Mouse (Mus musculus) T-helper 1 cell (primary cell): ENCODE data around the gene Zcchc24.

ENCODE experiments used
- in situ Hi-C: fragments of 300-600 bp; cut with MboI, MseI; formaldehyde crosslinking; loops from one replicate; pipeline ENCODE4 v1.15.1; 2025; ENCODE audit warnings: high pct_unique_total_duplicates

Zcchc24 gene

GRCm38 (mm10) chr14:25719371-25719770 lies 49.5 kb downstream of the Zcchc24 start:
- in situ Hi-C loops: loop anchor here (25.0 kb wide), 1 partner anchor 443 kb away; no protein-coding TSS in a partner anchor

- in situ Hi-C loops: loop anchor here (25.0 kb wide), 1 partner anchor 444 kb away; no protein-coding TSS in a partner anchor
Observed at GRCm38 (mm10) chr14:25718471-25718870, 50.4 kb downstream of the Zcchc24 start.

GRCm38 (mm10) chr14:25717718-25718117 lies 51.1 kb downstream of the Zcchc24 start:
- in situ Hi-C loops: loop anchor here (25.0 kb wide), 1 partner anchor 445 kb away; no protein-coding TSS in a partner anchor

- in situ Hi-C loops: loop anchor here (25.0 kb wide), 1 partner anchor 446 kb away; no protein-coding TSS in a partner anchor
Observed at GRCm38 (mm10) chr14:25716528-25716927, 52.3 kb downstream of the Zcchc24 start.

GRCm38 (mm10) chr14:25713443-25713842 lies 55.4 kb downstream of the Zcchc24 start:
- in situ Hi-C loops: loop anchor here (25.0 kb wide), 1 partner anchor 449 kb away; no protein-coding TSS in a partner anchor

- in situ Hi-C loops: loop anchor here (25.0 kb wide), 1 partner anchor 451 kb away; no protein-coding TSS in a partner anchor
Observed at GRCm38 (mm10) chr14:25711602-25712001, 57.2 kb downstream of the Zcchc24 start.

GRCm38 (mm10) chr14:25711177-25711576 lies 57.7 kb downstream of the Zcchc24 start:
- in situ Hi-C loops: loop anchor here (25.0 kb wide), 1 partner anchor 451 kb away; no protein-coding TSS in a partner anchor

- in situ Hi-C loops: loop anchor here (25.0 kb wide), 1 partner anchor 452 kb away; no protein-coding TSS in a partner anchor
Observed at GRCm38 (mm10) chr14:25710681-25711080, 58.2 kb downstream of the Zcchc24 start.

- in situ Hi-C loops: loop anchor here (25.0 kb wide), 1 partner anchor 452 kb away; no protein-coding TSS in a partner anchor
Observed at GRCm38 (mm10) chr14:25710073-25710472, 58.8 kb downstream of the Zcchc24 start.

GRCm38 (mm10) chr14:25708917-25709316 lies 59.9 kb downstream of the Zcchc24 start:
- in situ Hi-C loops: loop anchor here (25.0 kb wide), 1 partner anchor 453 kb away; no protein-coding TSS in a partner anchor

GRCm38 (mm10) chr14:25708451-25708850 lies 60.4 kb downstream of the Zcchc24 start:
- in situ Hi-C loops: loop anchor here (25.0 kb wide), 1 partner anchor 454 kb away; no protein-coding TSS in a partner anchor

- in situ Hi-C loops: loop anchor here (25.0 kb wide), 1 partner anchor 455 kb away; no protein-coding TSS in a partner anchor
Observed at GRCm38 (mm10) chr14:25707691-25708181, 61.1 kb downstream of the Zcchc24 start.

- in situ Hi-C loops: loop anchor here (25.0 kb wide), 1 partner anchor 460 kb away; no protein-coding TSS in a partner anchor
Observed at GRCm38 (mm10) chr14:25701986-25702385, 66.9 kb downstream of the Zcchc24 start.

- in situ Hi-C loops: no loop called here
Observed at GRCm38 (mm10) chr14:25696356-25696755, 72.5 kb downstream of the Zcchc24 start.

GRCm38 (mm10) chr14:25695059-25695458 lies 73.8 kb downstream of the Zcchc24 start:
- in situ Hi-C loops: no loop called here

GRCm38 (mm10) chr14:25694569-25694897 lies 74.3 kb downstream of the Zcchc24 start:
- in situ Hi-C loops: no loop called here

- in situ Hi-C loops: no loop called here
Observed at GRCm38 (mm10) chr14:25693888-25694568, 74.8 kb downstream of the Zcchc24 start, which contains the start of gene Ppif. Gene Ppif, plus strand, starts transcription at chr14:25694154.

GRCm38 (mm10) chr14:25693271-25693887 lies 75.5 kb downstream of the Zcchc24 start:
- in situ Hi-C loops: no loop called here

- in situ Hi-C loops: no loop called here
Observed at GRCm38 (mm10) chr14:25686983-25687901, 81.6 kb downstream of the Zcchc24 start.

- in situ Hi-C loops: no loop called here
Observed at GRCm38 (mm10) chr14:25686216-25686945, 82.5 kb downstream of the Zcchc24 start.
